Mouse (Mus musculus) liver, embryonic 12.5 days (tissue): Measurements from ENCODE around the gene Telo2. TPM values are rescaled to one million over a fixed set of nuclear protein-coding genes. Genes with fewer than 3 reads are reported as not detected.

Experiments
- ATAC-seq: fragments of 200-750 bp; cut with Nextera tagmentation; 2 replicates; pipeline ENCODE4 v1.8.0; 2017; ENCODE audit warnings: moderate number of reproducible peaks, mild to moderate bottlenecking, moderate library complexity
- H3K27ac ChIP-seq: fragments of 300-500 bp; sonication (generic); 2 replicates; pipeline ENCODE4 v1.5.1; 2016; ENCODE audit warnings: mild to moderate bottlenecking
- H3K27me3 ChIP-seq: fragments of 300-500 bp; sonication (generic); replicated peaks from 2 replicates; pipeline ENCODE4 v1.6.1; 2016; ENCODE audit warnings: mild to moderate bottlenecking, moderate library complexity
- H3K36me3 ChIP-seq: fragments of 300-500 bp; sonication (generic); 2 replicates; pipeline ENCODE4 v1.6.1; 2016; ENCODE audit warnings: mild to moderate bottlenecking, moderate library complexity
- H3K4me1 ChIP-seq: fragments of 300-500 bp; sonication (generic); 2 replicates; pipeline ENCODE4 v1.6.1; 2016
- H3K4me2 ChIP-seq: fragments of 300-500 bp; sonication (generic); 2 replicates; pipeline ENCODE4 v1.6.1; 2016; ENCODE audit warnings: mild to moderate bottlenecking, moderate library complexity
- H3K4me3 ChIP-seq: fragments of 300-500 bp; sonication (generic); 2 replicates; pipeline ENCODE4 v1.5.1; 2016; ENCODE audit warnings: mild to moderate bottlenecking, moderate library complexity
- H3K9ac ChIP-seq: fragments of 300-500 bp; sonication (generic); 2 replicates; pipeline ENCODE4 v1.6.1; 2016; ENCODE audit warnings: mild to moderate bottlenecking, moderate library complexity
- H3K9me3 ChIP-seq: fragments of 300-500 bp; sonication (generic); replicated peaks from 2 replicates; pipeline ENCODE4 v1.6.1; 2016; ENCODE audit warnings: mild to moderate bottlenecking, moderate library complexity
- WGBS: fragments of 180-500 bp; shearing (Covaris S2); methylation state at CpG from one replicate; pipeline ENCODE4 v1.1.7; 2016; ENCODE audit not compliant: insufficient replicate concordance; 5-methylcytosine and 5-hydroxymethylcytosine counted together
- polyA plus RNA-seq: library from polyadenylated mRNA; unstranded; fragments of >200 nt; fragmentation: Nextera tagmentation; extraction: Ambion mirVana; gene quantifications from 2 replicates; pipeline ENCODE4 v1.2.1, GENCODE M21; 2016

Telo2 gene
- polyA plus RNA-seq, 1 experiment from 2014 or later = 28.6 TPM

GRCm38 (mm10) chr17:25123979-25124378, 8.2 kb upstream of the Telo2 start:
- Histone ChIP-seq H3K9me3 (no peaks in the 10 kb centered on the region), H3K9ac (no peak overlapping the region), H3K4me1 (peaks cover 52% of the 10 kb centered on the region), H3K27me3 (peaks cover 31% of the 10 kb centered on the region), H3K36me3 (no peaks in the 10 kb centered on the region), H3K4me3 (no peak overlapping the region), H3K27ac (no peak overlapping the region), H3K4me2 (no peak overlapping the region)
- ATAC-seq = no peak
- 23% methylated on average over 7 of the region's 7 CpGs for WGBS

- H3K4me2 ChIP-seq = no peak within 1 kb of the TSS
- H3K4me3 ChIP-seq = no peak within 1 kb of the TSS
- no peak within 1 kb of the TSS for H3K27ac ChIP-seq
- 0 out of 2 replicates have a peak within 1 kb of the TSS, but pooled peaks have one; percentile 20 for H3K9ac ChIP-seq
- no peak for ATAC-seq
- no peaks in the 10 kb centered on the region for H3K36me3 ChIP-seq
- 28% methylated on average over 3 of the region's 3 CpGs for WGBS
- no peaks in the 10 kb centered on the region for H3K9me3 ChIP-seq
- peaks cover 30% of the 10 kb centered on the region for H3K4me1 ChIP-seq
- H3K27me3 ChIP-seq = peaks cover 35% of the 10 kb centered on the region
These were observed 4.6 kb upstream of the Telo2 start, which contains the start of gene Ptx4 for GRCm38 (mm10) chr17:25120406-25120805. Gene Ptx4 (plus strand): TSS chr17:25120760.

GRCm38 (mm10) chr17:25117263-25117662, 1.5 kb upstream of the Telo2 start:
- peaks cover 27% of the 10 kb centered on the region for H3K27me3 ChIP-seq
- no peak overlapping the region for H3K4me2 ChIP-seq
- H3K36me3 ChIP-seq = peaks cover 15% of the 10 kb centered on the region
- H3K9me3 ChIP-seq = no peaks in the 10 kb centered on the region
- WGBS = 38% methylated on average over 4 of the region's 4 CpGs
- no peak for ATAC-seq
- 0 out of 2 replicates have a peak overlapping the region, but pooled peaks have one; percentile 11 for H3K27ac ChIP-seq
- H3K9ac ChIP-seq = no peak overlapping the region
- no peak overlapping the region for H3K4me3 ChIP-seq
- H3K4me1 ChIP-seq = peaks cover 41% of the 10 kb centered on the region

- peaks cover 8% of the 10 kb centered on the region; the same call in 1 of the 2 replicates for H3K27me3 ChIP-seq
- peak overlapping the region; percentile 93 for H3K4me2 ChIP-seq
- ATAC-seq = peak; percentile 68
- peak overlapping the region; percentile 76 for H3K9ac ChIP-seq
- H3K9me3 ChIP-seq = no peaks in the 10 kb centered on the region
- H3K4me1 ChIP-seq = peaks cover 44% of the 10 kb centered on the region
- peak overlapping the region; percentile 69 for H3K4me3 ChIP-seq
- WGBS = 10% methylated on average over 23 of the region's 23 CpGs
- H3K36me3 ChIP-seq = peaks cover 37% of the 10 kb centered on the region
- H3K27ac ChIP-seq = peak overlapping the region; percentile 85
These were observed 690 bp downstream of the Telo2 start for GRCm38 (mm10) chr17:25114908-25115645.

- peaks cover 64% of the 10 kb centered on the region for H3K36me3 ChIP-seq
These were observed 3.4 kb downstream of the Telo2 start for GRCm38 (mm10) chr17:25112423-25112810.

GRCm38 (mm10) chr17:25111739-25112422, 3.9 kb downstream of the Telo2 start:
- Histone ChIP-seq H3K4me2 (no peak overlapping the region), H3K36me3 (peaks cover 69% of the 10 kb centered on the region), H3K4me3 (no peak overlapping the region), H3K27ac (no peak overlapping the region), H3K4me1 (peaks cover 35% of the 10 kb centered on the region), H3K9me3 (no peaks in the 10 kb centered on the region), H3K9ac (no peak overlapping the region), H3K27me3 (no peaks in the 10 kb centered on the region)
- ATAC-seq = no peak
- 73% methylated on average over 8 of the region's 8 CpGs for WGBS

More at GRCm38 (mm10) chr17:25112423-25112810, 3.4 kb downstream of the Telo2 start:
- Histone ChIP-seq H3K27me3 (no peaks in the 10 kb centered on the region), H3K9ac (no peak overlapping the region), H3K4me2 (no peak overlapping the region), H3K4me3 (no peak overlapping the region), H3K4me1 (peaks cover 35% of the 10 kb centered on the region), H3K9me3 (no peaks in the 10 kb centered on the region), H3K27ac (no peak overlapping the region)
- 58% methylated on average over 3 of the region's 3 CpGs for WGBS
- no peak for ATAC-seq

GRCm38 (mm10) chr17:25111220-25111619, 4.5 kb downstream of the Telo2 start:
- Histone ChIP-seq H3K9me3 (no peaks in the 10 kb centered on the region), H3K9ac (no peak overlapping the region), H3K4me1 (peaks cover 32% of the 10 kb centered on the region), H3K36me3 (peaks cover 76% of the 10 kb centered on the region), H3K4me2 (no peak overlapping the region), H3K27me3 (no peaks in the 10 kb centered on the region), H3K27ac (no peak overlapping the region), H3K4me3 (no peak overlapping the region)
- WGBS = 79% methylated on average over 5 of the region's 5 CpGs
- ATAC-seq = no peak

- ATAC-seq = no peak
- no peak overlapping the region for H3K4me2 ChIP-seq
- no peak overlapping the region for H3K4me3 ChIP-seq
- H3K36me3 ChIP-seq = peaks cover 82% of the 10 kb centered on the region
- no peaks in the 10 kb centered on the region for H3K27me3 ChIP-seq
- peaks cover 29% of the 10 kb centered on the region for H3K4me1 ChIP-seq
- H3K9me3 ChIP-seq = no peaks in the 10 kb centered on the region
- H3K27ac ChIP-seq = no peak overlapping the region
- 93% methylated on average over 5 of the region's 6 CpGs for WGBS
- no peak overlapping the region for H3K9ac ChIP-seq
These were observed 5.2 kb downstream of the Telo2 start for GRCm38 (mm10) chr17:25110590-25110989.

- Histone ChIP-seq H3K4me1 (peaks cover 19% of the 10 kb centered on the region), H3K36me3 (peaks cover 92% of the 10 kb centered on the region), H3K27ac (no peak overlapping the region), H3K4me2 (no peak overlapping the region), H3K9me3 (no peaks in the 10 kb centered on the region), H3K9ac (no peak overlapping the region), H3K4me3 (no peak overlapping the region), H3K27me3 (no peaks in the 10 kb centered on the region)
- WGBS = 71% methylated on average over 2 of the region's 2 CpGs
- peak; percentile 60 for ATAC-seq
These were observed 6.2 kb downstream of the Telo2 start for GRCm38 (mm10) chr17:25109578-25109977.

GRCm38 (mm10) chr17:25107786-25108185, 8.0 kb downstream of the Telo2 start:
- 92% methylated on average over 16 of the region's 16 CpGs for WGBS
- H3K4me1 ChIP-seq = 0 out of 2 replicates have a peak, but pooled peaks cover 3% of the 10 kb centered on the region
- no peak overlapping the region for H3K9ac ChIP-seq
- no peak overlapping the region for H3K27ac ChIP-seq
- no peaks in the 10 kb centered on the region for H3K9me3 ChIP-seq
- no peaks in the 10 kb centered on the region for H3K27me3 ChIP-seq
- no peak for ATAC-seq
- no peak overlapping the region for H3K4me2 ChIP-seq
- H3K4me3 ChIP-seq = no peak overlapping the region
- peaks cover 97% of the 10 kb centered on the region for H3K36me3 ChIP-seq

- H3K36me3 ChIP-seq = peaks cover 99% of the 10 kb centered on the region
- peaks cover 6% of the 10 kb centered on the region; the same call in 1 of the 2 replicates for H3K4me1 ChIP-seq
- 0 out of 2 replicates have a peak overlapping the region, but pooled peaks have one; percentile 14 for H3K9ac ChIP-seq
- H3K4me2 ChIP-seq = no peak overlapping the region
- 91% methylated on average over 11 of the region's 11 CpGs for WGBS
- ATAC-seq = no peak
- H3K4me3 ChIP-seq = no peak overlapping the region
- no peaks in the 10 kb centered on the region for H3K27me3 ChIP-seq
- no peaks in the 10 kb centered on the region for H3K9me3 ChIP-seq
- peak overlapping the region; percentile 22; the same call in 1 of the 2 replicates for H3K27ac ChIP-seq
These were observed 14.4 kb downstream of the Telo2 start for GRCm38 (mm10) chr17:25101338-25101737.

- no peak for ATAC-seq
- no peak overlapping the region for H3K4me2 ChIP-seq
- 84% methylated on average over 6 of the region's 6 CpGs for WGBS
- peaks cover 9% of the 10 kb centered on the region for H3K4me1 ChIP-seq
- peak overlapping the region; percentile 28; the same call in 1 of the 2 replicates for H3K27ac ChIP-seq
- H3K9ac ChIP-seq = no peak overlapping the region
- H3K36me3 ChIP-seq = peaks cover 99% of the 10 kb centered on the region
- H3K27me3 ChIP-seq = no peaks in the 10 kb centered on the region
- H3K9me3 ChIP-seq = no peaks in the 10 kb centered on the region
- no peak overlapping the region for H3K4me3 ChIP-seq
These were observed 15.7 kb downstream of the Telo2 start for GRCm38 (mm10) chr17:25100052-25100451.
